Mouse (Mus musculus): ENCODE data around the gene Ms4a4a.

Gene Ms4a4a

DNA sequence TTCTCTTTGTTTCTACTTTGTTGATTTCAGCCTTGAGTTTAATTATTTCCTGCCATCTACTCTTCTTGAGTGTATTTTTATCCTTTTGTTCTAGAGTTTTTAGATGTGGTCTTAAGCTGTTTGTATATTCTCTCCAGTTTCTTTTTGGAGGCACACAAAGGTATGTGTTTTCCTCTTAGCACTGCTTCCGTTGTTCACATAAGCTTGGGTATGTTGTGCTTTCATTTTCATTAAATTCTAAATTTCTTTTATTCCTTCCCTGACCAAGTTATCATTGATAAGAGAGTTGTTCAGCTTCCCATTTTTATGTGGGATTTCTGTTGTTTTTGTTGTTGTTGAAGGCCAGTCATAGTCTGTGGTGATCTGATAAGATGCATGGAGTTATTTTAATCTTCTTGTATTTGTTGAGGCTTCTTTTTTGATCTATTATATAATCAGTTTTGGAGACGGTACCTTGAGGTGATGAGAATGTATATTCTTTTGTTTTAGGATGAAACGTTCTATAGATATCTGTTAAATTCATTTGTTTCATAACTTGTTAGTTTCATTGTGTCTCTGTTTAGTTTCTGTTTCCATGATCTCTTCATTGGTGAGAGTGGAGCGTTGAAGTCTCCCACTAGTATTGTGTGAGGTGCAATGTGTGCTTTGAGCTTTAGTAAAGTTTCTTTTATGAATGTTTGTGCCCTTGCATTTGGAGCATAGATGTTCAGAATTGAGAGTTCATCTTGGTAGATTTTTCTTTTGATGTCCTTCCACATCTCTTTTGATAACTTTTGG, 59.9 kb downstream of the Ms4a4a start:
- no peak for DNase-seq

Data from kidney, postnatal 14 days (tissue).